Mouse (Mus musculus) lung, postnatal 10 days (tissue): ENCODE data around the gene Kri1.
"Not testable (repeated sequence)": the region's sequence is repeated elsewhere in the genome, so short reads cannot be mapped to it uniquely, and the experiment has no call there.

Experiments
- DNase-seq: peaks from one replicate; pipeline ENCODE4 v3.0.0; 2021

The Kri1 gene

DNA sequence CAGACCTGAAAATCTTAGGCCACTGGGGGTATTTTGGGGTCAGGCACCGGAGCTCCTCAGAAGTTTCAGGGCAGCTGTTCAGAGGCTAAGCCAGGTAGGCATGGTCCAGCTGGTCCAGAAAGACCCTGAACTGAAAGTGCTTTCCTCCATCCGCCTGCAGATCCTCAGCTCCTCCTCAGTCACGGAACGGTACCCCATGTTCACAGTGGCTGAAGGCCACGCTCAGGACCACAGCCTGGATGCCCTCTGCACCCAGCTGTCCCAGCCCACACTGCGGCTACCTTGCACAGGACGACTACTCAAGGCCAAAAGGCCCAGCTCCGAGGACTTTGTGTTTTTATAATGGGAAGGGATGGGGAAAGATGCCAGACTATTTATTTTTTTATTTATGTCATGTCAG lies 14.7 kb downstream of the Kri1 start:
- no peak for DNase-seq

DNA sequence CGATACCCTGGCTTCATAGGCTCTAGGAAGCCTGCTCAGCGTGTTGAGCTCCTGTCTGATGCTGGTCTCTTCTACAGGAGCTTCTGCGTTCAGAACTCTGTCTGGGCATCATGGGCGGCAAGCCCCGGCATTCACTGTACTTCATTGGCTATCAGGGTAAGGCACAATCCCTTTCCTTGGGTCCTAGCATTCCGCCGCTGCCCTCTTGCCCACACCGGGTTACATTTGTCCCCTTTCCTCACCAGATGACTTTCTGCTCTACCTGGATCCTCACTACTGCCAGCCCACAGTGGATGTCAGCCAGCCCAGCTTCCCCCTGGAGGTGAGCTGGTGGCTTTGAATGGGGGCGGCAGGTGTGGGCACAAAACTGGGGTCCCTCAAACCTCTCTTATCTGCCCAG lies 15.4 kb downstream of the Kri1 start:
- DNase-seq = no peak

DNA sequence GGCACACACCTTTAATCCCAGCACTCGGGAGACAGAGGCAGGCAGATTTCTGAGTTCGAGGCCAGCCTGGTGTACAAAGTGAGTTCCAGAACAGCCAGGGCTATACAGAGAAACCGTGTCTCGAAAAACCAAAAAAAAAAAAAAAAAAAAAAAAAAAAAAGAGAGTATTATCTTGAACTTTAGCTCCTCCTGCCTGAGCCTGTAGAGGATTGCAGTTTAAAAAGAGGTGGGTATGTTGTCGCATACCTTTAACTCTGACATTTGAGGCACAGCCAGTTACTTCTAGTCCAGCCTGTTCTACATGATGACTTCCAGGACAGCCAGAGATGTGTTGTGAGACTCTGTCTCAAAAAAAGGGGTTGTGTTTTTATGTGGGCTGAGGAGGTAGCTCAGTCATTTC lies 18.2 kb downstream of the Kri1 start:
- DNase-seq = not testable (repeated sequence)

DNA sequence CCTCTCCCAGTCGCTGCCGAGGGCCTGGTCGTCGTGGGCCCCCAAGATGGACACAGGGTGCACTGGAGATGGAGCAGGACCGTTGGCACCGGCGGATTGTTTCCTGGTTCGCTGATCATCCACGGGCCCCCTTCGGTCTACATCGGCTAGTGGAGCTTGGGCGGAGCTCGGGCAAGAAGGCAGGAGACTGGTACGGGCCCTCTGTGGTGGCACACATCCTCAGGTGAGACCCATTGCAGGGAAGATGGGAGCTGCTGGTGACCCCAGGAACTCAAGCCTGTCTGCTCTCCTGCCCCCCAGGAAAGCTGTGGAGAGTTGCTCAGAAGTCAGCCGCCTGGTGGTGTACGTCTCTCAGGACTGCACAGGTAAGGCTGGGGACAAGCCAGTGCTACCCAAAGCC lies 19.5 kb downstream of the Kri1 start:
- no peak for DNase-seq

DNA sequence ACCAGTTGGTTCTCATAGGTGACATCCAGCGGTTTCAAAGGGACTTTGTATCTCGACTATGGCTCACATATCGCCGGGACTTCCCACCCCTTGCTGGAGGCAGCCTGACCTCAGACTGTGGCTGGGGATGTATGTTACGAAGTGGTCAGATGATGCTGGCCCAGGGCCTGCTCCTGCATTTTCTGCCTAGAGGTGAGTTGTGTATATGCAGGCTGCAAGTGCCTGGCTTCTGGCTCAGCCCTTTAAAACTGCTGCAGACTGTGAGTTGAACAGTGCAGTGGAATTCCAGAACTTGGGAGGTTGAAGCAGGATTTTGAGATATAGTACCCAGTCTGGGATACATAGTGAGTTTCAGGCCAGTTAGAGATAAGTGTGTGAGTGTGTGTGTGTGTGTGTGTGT lies 20.9 kb downstream of the Kri1 start:
- no peak for DNase-seq

DNA sequence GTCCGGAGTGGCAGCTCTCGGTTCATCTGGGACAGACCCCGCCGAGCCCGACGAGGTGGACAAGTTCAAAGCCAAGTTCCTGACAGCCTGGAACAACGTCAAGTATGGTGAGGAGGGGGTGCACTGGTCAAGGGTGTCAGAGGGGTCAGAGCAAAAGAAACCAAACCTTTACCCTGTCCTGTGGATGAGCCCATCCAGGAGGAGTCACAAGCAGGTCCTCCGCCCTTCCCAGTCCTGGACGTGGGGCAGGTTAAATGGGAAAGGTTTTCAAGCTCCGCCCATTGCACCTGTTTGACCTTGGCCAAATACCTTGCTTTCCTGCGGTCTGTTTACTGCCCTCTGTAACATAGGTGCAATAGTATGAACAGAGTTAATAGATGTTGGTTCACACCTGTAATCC lies 22.2 kb downstream of the Kri1 start:
- peak; percentile 33 for DNase-seq

DNA sequence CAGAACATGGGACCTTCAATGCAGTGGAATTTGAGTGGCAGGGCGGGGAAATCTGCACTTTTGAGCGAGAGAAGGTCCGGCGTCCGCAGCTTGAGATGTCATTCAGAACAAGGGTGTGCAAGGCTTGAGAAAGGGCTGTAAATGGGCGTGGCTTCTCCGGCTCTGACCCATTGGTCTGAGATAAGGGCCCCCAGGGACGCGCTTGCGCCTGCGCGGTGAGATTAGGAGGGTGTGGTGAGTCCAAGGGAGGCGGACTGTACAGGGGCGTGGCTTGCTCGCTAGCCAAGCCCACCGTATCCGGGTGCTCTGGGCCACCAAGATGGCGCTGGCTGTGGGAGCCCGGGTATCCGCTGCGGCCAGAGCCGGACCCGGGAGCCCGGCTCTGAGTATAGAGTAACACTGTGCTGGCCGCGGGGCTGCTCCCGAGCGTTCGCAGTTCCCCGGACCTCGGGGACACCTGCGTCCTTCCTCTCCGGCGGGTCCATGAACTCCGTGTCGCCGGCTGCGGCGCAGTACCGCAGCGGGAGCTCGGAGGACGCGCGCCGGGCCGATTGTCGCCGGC lies 22.7 kb downstream of the Kri1 start, which contains the start of gene Atg4d:
Gene Atg4d, plus strand, starts transcription at position 294 of the 562 bp plus-strand sequence.
- peak; percentile 99 for DNase-seq

DNA sequence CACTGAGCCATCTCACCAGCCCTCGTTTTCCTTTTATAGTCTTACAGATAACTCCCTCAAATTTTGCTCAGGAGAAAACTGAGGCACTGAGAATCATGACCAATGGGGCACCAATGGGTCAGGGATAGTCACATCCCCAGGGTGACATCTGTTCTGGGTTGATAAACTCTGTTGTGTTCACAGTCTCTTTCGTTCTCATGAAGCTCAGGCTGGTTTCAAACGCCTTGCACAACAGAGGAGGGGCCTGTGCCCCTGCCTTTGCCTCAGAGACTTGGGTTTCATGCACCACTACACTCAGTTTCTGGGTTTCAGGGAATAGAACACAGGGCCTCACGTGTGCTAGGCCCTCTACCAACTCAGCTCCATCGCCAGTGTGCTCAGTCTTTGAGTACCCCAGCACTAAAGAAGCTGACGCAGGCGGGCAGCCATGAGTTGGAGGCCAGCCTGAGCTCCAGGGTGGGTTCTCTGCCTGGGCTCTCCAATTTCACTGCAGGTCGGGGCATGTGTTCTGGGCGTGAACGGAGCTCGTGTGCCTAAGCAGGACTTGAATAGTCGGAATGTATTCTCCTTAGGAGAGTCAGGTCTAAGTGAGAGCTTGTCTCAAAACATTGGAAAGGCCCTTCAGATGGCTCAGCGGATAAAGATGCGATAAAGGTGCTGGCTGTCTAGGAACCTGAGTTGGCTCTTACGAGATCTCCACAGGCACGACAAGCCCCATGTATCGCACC lies 23.3 kb downstream of the Kri1 start:
- DNase-seq = no peak

DNA sequence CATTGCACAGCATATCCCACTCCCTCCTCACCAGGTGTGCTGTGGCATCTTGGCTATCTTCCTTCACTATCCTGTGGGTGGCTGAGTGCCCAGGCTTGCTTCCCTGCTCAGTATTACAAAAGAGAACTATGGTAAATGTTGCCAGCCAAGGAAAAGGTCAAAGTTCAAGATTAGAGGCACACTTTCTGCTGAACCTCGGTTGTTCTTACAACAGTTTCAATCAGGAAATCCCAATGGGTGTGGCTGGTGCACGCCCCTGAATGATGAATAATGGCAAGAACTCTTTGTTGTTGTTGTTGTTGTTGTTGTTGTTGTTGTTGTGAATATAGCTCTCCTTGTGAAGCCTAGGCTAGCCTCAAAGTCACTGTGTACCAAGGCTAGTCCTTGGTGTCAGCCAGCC lies 25.9 kb downstream of the Kri1 start:
- DNase-seq = no peak

DNA sequence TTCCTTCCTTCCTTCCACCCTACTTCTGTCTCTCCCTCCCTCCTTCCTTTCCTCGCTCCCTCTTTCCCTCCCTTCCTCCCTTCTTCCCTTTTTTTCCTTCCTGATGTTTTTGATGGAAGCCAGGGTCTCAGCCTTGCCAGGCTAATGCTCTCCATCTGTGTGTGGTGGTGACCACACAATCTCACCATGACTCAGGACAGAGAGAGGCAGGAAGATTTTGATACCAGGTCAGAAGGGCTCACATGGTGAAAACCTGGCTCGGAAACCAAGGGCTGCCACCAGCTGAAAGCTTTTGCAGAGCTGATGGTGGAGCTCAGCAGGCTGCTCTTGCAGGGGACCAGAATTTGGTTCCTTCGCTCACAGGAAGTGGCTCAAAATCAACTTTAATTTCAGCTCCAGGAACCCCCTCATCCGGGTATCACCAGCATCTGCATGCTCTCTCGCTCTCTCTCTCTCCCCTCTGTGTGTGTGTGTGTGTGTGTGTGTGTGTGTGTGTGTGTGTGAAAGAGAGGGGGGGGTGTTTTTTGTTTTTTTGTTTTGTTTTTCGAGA lies 27.2 kb downstream of the Kri1 start:
- no peak for DNase-seq

DNA sequence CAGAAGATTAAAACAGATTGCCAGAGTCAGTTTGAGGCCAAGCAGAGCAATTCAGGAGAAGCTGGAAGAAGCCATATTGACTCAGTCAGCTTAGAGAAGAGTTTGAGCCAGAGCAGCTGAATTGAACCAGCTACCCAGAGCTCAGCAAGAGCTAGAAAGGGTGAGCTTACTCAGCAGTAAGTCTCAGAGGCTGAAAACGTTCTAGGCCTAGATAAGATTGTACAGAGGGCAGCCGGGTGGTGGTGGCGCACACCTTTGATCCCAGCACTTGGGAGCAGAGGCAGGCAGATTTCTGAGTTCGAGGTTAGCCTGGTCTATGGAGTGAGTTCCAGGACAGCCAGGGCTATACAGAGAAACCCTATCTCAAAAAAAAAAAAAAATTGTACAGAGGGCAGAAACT lies 31.4 kb downstream of the Kri1 start:
- not testable (repeated sequence) for DNase-seq

DNA sequence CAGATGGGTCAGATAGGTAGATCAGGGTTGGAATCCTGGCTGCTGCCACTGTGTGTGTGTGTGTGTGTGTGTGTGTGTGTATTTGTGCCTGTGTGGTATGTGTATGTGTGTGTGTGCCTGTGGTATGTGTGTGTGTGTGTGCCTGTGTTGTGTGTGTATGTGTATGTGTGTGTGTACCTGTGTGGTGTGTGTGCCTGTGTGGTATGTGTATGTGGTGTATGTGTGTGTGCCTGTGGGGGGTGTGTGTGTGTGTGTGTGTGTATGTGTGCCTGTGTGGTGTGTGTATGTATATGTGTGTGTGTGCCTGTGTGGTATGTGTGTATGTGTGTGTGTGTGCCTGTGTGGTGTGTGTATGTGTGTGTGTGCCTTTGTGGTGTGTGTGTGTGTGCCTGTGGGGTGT lies 33.1 kb downstream of the Kri1 start:
- DNase-seq = no peak

DNA sequence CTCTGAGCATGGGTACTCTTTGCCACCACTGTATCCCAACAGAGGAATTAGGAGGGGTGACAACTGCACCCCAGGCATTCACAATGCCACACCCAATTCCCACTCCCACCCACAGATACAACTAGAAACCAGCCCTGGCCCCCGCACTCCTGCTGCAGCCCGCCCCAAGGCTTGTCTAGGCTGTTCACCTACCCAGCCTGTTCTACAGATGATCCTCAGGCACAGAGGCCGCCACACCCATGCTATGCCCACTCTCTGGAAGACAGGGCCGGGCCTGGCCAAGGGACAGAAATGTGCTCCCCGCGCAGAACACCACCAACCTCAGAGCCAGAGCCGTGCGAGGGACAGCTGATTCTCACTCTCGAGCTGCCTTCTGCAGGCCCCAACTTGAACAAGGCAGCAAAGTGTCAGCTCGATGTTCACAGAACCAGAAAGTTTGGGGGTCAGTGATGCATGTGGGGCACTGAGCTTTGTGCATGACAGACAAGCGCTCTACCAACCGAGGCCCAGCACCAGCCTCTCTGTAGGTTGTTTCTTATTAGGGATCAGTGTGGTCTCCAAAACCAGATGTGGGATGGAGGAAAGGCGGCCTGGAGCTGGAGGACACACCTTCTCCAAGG lies 36.5 kb downstream of the Kri1 start:
- DNase-seq = no peak

DNA sequence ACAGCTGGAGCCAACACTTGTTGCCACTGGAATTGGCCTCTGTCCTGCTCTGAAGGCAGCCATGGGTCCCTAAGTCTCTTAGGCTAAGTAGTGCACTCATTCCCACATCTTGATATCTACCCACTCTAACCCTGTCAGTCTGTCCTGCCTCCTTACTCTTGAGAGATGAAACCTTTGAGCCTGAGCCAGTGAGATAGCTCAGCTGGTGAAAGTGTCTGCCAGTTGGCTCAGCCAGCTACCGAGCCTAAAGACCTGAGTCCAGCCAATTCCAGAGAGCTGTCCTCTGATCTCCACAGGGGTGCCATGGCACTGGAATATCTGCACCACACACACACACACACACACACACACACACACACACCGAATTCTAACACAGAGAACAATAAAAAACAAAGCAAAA lies 37.3 kb downstream of the Kri1 start:
- no peak for DNase-seq

DNA sequence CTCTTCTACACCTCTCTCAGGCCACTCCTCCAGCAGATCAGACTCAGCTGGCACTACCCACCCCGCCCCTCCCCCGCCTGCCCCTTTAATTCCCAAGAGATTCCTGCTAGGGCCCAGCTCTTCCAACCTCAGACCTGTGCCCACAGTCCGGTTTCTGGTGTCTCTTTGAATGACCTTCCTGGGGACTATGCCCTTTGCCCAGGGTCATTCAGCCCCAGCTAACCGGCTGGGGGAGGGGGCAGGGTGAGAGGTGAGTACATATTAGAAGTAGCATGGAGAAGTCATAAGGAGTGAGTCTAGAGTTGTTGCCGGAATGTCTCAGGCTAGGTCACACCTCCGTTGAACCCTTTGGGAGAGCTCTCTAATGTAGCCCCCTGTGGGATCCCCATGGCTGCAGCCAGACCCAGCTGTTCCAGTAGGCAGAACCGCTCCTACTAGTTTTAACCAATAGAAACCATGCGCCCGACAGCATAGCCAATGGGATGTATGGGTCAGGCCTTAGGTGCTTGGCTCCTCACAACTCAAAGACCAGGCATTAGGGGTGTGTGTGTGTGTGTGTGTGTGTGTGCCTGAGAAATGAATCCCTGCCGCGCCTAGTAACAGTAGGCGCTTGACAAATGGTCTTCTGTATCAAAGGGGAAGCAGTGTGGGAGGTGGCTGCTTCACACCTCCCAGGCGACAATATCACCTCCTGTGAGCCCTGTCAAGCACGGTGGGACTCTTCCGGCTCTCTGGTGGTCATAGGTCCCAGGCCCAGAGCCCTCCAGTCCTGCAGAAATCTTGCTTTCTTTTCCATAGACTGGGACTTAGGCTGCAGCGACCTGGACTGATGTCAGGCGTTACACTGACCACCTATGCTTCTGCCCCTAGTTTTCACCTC lies 37.9 kb downstream of the Kri1 start:
- no peak for DNase-seq

DNA sequence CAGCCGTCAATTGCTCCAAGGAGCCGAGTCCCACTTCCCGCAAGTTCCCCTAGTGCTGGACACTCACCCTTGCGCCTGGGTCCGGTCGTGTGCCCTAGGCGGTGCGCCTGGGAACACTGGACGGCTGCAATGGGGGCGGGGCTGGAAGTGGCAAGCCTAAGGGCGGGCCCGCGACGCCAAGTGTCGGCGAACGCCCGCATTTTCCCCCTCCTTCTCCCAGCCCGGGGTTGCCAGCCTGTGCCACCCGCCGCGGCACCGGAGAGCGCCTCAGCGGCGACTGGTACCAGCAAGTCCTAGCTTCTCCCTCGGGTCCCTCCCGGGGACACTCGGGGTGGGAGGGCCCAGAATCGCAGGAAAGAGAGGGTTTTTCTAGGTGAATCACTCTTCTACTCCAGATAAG lies 39.4 kb downstream of the Kri1 start, which contains the start of gene S1pr5:
Gene S1pr5, minus strand, starts transcription at position 118 of the 400 bp plus-strand sequence.
- DNase-seq = peak; percentile 68

DNA sequence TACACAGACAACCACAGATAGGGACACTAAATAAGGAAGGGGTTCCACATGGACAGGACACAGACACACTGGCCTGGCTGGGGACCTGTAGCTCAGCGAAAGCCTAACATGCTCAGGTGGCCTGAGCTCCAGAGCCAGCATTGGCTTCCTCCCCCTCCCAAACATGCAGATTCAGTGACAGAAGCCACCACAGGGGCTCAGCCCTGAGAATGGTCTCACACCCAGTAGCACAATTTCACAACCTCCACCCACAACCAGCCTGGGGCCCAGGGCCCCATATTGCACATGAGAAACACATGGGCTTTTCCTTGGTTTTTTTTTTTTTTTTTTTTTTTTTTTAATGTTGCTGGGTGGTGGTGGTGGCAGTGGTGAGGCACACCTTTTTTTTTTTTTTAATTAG lies 41.4 kb downstream of the Kri1 start:
- DNase-seq = no peak

DNA sequence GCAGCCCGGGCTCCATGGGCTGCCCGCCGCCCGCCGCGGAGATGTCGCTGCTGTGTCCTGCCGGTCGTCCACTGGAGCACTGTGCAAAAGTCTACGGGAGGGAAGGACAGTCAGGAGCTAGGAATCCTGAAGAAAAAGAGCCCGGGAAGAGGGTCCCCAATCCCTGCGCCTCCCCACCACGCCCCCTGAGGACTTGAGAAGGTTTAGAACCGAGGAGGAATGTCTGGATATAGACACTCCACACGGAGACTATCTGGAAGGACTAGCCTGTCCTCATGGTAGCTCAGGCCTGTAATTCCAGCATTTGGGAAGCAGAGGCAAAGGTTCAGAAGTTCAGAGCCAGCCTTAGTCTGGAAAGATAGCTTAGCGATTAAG lies 42.7 kb downstream of the Kri1 start:
- no peak for DNase-seq

DNA sequence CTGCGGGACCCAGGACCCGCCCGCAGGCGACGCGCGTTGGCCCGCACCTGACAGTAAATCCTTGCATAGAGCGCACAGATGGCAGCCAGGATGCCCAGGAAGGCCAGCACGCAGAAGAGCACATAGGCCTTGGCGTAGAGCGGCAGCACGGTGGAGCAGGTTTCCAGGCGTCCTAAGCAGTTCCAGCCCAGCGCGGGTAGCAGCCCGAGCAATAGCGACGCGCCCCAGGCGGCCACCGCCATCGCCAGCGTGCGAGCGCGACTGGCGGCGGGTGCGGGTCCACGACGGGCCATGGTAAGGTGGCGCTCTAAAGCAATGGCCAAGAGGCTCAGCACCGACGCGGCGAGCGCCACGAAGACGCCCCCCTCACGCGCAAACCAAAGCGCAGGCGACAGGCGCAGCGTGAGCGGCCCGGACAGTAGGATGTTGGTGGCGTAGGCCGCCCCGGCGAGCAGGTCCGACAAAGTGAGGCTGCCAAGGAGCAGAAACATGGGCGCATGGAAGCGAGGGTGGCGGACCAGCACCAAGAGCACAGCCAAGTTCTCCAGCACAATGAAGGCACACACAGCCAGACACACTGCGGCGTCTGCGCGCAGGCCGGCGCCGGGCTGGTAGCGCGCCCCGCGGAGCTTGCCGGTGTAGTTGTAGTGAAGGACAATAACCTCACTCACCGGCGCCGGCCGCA lies 43.2 kb downstream of the Kri1 start:
- DNase-seq = no peak

DNA sequence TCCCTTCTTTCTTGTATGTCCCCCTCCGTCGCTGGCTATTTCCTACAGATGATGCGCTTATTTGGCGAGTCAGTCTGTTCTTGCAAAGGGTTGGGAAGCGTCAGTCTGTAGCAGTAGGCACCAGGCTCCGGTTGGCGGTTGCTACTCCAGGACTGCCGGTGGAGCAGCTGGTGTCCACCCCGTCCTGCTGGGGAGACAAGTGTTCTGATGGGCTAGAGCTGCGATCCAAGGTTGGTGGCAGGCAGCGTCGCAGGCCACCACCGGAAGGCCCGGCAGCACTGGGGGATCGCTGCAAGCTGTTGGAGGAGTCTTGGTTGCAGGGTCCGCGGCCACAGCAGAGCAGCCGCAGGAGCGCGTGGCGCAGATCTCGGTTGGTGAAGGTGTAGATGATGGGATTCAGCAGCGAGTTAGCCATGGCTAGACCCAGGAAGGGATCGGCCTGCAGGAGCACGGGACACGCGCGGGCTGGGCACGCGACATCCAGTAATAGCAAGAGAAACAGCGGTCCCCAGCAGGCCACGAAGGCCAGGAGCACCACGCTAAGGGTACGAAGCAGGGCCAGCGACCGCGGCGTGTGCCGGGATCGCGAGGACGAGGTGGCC lies 43.8 kb downstream of the Kri1 start:
- no peak for DNase-seq

DNA sequence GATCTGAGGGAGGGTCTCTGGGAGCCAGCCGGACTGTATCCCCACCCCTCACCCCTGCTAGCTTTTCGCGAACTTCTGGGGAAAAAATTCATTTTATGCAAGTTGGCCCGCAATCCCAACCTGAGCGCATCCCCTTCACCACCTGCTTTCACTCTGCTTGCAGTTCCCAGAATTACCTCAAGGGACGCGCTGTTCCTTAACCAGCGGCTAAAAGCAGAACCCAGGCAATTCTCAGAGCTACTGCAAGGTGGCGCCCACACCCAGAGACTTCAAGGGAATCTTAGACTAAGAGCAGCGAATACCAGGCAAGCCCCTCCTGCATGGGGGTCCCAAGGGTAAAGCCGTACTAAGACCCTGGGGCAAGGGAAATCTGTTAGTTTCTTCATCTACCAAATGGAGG lies 46.4 kb downstream of the Kri1 start:
- DNase-seq = peak; percentile 91

DNA sequence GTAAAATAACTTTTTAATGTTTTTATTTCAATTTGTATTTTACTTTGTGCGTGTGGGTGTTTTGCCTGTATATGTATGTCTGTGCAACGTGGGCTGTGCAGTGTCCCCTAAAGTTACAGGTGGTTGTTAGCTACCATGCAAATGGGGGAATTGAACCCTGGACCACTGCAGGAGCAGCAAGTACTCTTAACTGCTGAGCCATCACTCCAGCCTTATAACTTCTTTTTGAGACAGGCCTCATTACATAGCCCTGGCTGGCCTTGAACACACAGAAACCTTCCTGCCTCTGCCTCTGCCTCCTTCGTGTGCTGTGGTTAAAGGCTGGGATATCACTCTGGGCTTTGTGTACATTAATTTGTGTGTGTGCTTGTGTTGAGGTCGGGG lies 48.3 kb downstream of the Kri1 start:
- DNase-seq = no peak
